Mouse (Mus musculus): ENCODE data around the gene Mycl.
"Not testable (repeated sequence)": the region's sequence is repeated elsewhere in the genome, so short reads cannot be mapped to it uniquely, and the experiment has no call there.

Gene Mycl

DNA sequence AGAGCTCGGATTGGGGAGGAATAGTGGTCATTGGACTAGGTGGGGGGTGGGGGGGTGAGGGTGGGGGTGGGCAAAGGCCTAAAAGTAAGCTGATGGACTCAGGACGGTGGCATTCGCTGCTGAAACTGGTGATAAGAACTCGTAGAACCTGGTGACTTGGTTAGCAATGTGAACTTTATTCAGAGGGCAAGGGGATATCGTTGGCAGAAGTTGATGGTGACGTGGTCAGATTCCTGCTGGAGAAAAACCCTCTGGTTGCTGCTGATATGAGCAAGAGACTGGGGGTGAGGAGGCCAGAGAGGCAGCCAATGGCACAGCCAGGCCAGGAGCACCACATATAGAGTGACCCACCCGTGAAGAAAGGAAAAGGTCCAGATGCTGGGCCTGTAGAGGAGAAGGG, 14.2 kb upstream of the Mycl start:
- DNase-seq (ENCODE audit: low spot score in 2 of 2), result no peak

DNA sequence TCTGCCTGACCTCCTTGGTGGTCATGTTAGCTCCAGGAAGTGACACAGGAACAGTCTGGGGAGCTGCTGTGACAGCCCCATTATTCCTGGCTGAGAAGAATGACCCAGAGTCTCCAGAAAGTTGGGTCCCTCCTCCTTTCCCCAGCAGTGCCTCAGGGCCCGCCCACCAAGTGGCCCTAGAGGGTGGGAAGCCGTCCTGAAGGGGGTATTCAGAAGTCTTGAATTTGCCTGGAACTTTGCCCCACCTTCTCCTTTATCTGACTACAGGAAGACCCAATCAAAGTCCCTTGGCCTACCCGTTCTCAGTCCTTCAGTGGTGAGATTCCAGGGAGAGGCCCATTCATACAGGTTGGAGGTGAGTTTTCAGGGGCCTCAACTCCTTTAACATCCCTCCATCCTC, 13.5 kb upstream of the Mycl start:
- DNase-seq (ENCODE audit: low spot score in 2 of 2), result no peak

DNA sequence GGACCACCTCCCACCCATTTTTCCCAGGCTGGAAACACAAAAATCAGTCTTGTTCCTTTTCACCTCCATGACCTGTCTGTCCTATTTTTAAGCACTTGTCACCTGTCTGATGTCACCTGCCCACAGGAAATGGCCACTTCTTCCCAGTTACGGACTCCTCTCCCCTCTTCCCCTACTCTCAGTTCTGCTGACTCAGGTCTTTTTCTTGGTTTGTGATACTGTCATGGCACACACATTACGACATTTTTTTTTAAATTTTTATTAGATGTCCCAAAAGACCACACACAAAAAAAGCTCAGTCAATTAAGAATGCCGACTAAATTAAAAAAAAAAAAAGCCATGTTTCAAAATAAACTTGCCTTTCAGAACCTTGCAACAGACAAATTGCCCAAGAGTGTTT, 12.9 kb upstream of the Mycl start:
- DNase-seq (ENCODE audit: low spot score in 2 of 2), result no peak

DNA sequence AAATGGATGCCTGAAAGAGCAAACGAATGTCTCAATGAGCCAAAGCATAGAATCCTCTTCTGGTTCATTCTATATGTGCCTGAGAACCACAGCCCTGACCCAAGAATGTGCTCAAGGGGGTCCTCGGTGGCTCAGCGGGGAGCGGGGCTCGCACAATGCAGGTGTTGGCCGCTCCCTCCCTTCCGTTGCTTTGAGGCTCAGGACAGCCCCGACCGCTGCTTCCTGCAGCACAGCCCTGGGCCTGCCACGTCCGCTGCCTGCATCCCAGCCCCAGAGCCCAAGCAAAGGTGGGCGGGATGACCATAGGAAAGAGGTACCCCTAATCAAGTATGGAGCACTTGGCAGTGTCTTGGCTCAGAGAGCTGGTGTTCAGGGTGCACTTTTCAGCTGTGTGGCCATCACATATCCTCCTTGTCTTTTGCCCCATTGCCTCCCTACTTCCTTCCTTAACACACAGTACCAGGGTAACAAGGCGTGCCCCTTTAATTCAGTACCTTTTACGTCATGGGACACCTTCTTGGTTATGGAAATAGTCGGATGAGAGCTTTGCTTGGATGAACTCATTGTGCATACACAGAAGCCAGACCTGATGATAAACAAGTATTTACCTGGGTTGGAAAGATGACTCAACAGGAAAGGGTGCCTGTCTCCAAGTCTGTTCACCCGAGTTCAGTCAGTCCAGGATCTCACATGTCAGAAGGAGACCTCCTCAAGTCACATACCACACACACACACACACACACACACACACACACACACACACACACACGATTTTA, 11.8 kb upstream of the Mycl start:
- DNase-seq (ENCODE audit: low spot score in 2 of 2), result no peak

DNA sequence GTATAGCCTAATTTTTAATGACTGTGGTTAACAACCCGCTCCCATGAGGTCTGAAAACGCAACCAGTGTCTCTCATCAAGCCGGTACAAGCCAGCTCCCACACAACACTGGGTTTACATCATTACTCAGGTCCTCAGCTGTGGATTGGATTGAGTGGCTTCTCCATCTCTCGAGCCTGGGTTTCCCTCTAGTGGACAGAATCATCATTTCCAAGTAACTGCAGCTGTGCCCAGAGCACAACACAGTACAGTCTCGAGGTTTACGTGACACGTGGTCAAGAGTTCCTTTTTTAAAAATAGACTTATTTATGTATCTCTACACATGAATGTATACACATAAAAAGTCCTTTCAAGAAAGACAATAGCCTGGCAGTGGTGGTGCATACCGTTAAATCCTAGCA, 10.3 kb upstream of the Mycl start:
- peak; percentile 61 to 69 for DNase-seq (ENCODE audit: low spot score in 2 of 2)

- DNase-seq (ENCODE audit: low spot score in 2 of 2), result no peak
Measured at GRCm38 (mm10) chr4:122987421-122987820, 8.0 kb upstream of the Mycl start.

GRCm38 (mm10) chr4:122988004-122988403, 7.4 kb upstream of the Mycl start:
- not testable (repeated sequence) for DNase-seq (ENCODE audit: low spot score in 2 of 2)

- DNase-seq (ENCODE audit: low spot score in 2 of 2), result no peak
Measured at GRCm38 (mm10) chr4:122991177-122991576, 4.3 kb upstream of the Mycl start.

GRCm38 (mm10) chr4:122992276-122992675, 3.2 kb upstream of the Mycl start:
- no peak for DNase-seq (ENCODE audit: low spot score in 2 of 2)

- DNase-seq (ENCODE audit: low spot score in 2 of 2), result no peak
Measured at GRCm38 (mm10) chr4:122996221-122996617, 767 bp downstream of the Mycl start.

GRCm38 (mm10) chr4:122996618-122997381, 1.3 kb downstream of the Mycl start:
- no peak for DNase-seq (ENCODE audit: low spot score in 2 of 2)

DNA sequence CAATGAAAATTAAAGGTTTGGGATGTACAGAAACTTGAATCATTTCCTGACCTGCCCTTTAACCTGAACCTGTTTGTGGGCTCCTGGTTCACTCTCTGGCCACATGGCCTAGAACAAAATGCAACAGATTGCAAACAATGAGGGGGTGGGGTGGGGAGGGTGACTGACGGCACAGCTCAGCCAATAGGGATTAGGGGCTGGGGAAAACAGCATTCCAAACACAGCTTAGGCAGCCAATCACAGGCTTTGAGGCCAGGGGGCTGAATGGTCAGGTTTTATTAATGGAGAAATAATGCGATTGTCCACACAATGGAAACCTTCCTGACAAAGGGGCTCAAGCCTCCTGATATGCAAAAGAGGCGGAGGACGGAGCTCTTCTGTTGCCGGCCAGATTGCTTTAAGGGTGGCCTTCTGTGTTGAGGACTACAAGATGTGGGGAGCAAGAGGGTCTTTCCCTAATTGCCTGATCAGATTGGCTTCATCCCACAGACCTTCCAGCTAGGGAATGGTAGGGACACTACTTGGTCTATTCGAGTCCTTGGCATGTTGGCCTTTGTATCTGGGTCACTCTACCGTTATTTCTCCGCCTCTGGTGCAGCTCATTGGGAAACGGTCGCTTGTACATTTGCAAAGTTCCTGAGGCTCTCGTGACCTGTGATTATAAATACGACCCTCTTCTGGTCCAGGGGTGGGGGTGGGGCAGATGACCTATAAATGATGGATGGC, 3.2 kb downstream of the Mycl start:
- no peak for DNase-seq (ENCODE audit: low spot score in 2 of 2)

DNA sequence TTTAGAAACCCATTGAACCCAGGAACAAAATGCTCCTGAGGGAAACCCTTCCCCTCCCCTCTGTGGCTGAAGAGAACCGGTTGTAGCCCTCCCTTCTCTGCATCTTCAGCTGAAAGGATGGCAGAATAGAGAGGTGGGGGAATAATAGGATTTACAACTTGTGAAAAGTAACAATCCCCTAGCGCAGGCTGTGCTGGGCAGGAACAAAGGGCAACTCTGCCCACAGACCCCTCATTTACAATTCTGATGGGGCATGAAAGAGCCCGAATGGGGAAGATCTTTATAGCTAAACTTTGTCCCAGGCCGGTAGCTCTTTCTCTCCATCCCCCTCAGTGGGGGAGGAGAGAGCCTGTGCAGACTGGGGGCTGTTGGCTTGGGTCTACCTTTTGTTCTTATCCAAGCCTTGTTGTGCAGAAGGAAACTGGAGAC, 3.8 kb downstream of the Mycl start:
- DNase-seq (ENCODE audit: low spot score in 2 of 2), result no peak

DNA sequence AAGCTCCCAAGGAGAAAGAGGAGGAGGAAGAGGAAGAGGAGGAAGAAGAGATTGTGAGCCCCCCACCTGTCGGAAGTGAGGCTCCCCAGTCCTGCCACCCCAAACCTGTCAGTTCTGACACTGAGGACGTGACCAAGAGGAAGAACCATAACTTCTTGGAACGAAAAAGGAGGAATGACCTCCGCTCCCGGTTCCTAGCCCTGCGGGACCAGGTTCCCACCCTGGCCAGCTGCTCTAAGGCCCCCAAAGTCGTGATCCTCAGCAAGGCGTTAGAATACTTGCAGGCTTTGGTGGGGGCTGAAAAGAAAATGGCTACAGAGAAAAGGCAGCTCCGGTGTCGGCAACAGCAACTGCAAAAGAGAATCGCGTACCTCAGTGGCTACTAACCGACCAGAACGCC, 4.7 kb downstream of the Mycl start:
- no peak for DNase-seq (ENCODE audit: low spot score in 2 of 2)

- no peak for DNase-seq (ENCODE audit: low spot score in 2 of 2)
Measured at GRCm38 (mm10) chr4:123000617-123001342, 5.3 kb downstream of the Mycl start.

- DNase-seq (ENCODE audit: low spot score in 2 of 2), result peak; percentile 80 to 90
Measured at GRCm38 (mm10) chr4:123005054-123005966, 9.9 kb downstream of the Mycl start.

GRCm38 (mm10) chr4:123012501-123012900, 17.0 kb downstream of the Mycl start:
- DNase-seq (ENCODE audit: low spot score in 2 of 2), result not testable (repeated sequence)

- DNase-seq (ENCODE audit: low spot score in 2 of 2), result no peak
Measured at GRCm38 (mm10) chr4:123013346-123013945, 18.0 kb downstream of the Mycl start.

DNA sequence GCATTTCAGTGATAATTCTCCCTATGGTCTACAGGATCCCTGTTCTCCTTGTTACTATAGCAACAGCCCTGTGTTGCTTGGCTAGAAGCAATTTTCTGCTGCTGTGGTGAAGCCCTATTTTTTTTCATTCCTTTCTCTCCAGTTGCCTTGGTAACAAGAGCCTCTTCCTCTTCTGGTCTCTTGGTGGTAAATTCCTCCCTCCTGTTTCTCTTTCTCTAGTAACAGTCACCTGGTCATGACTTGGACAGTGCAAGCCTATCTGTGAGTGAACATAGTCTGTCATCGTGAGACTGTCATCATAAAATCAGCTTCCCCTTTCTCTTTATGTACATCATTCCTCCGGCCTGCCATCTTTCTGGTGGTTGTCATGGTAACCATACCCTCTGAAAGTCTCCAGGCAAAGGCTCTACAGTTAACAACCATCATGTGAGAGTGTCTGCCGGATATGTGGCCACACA, 18.5 kb downstream of the Mycl start:
- DNase-seq (ENCODE audit: low spot score in 2 of 2), result peak in 1 of 2 experiments; percentile 75
